Mouse (Mus musculus): ENCODE measurements around the gene Kif11.

GRCm38 (mm10) chr19:37353331-37353730 lies 22.9 kb upstream of the Kif11 start:
- no peak for TF ChIP-seq CTCF (IDR thresholded peaks at IDR 0.05; ENCODE audit: extremely low read depth, insufficient read length, insufficient replicate concordance, low read depth, low read length)
- TF ChIP-seq POLR2A (IDR thresholded peaks at IDR 0.05; ENCODE audit: low read depth, low read length) = no peak

Measured in small intestine, adult 2 months (tissue).